Mouse (Mus musculus) thymus, adult 2 months (tissue): ENCODE measurements around the gene Gm20479. TPM values are rescaled to one million over a fixed set of nuclear protein-coding genes. Genes with fewer than 3 reads are reported as not detected.

Experiments
- DNase-seq: peaks from one replicate; pipeline ENCODE4 v3.0.0; 2021
- H3K27ac ChIP-seq: fragments of 200-500 bp; 2 replicates; pipeline ENCODE4 v1.5.1; 2012; ENCODE audit warnings: low read length, control low read depth; ENCODE audit not compliant: control insufficient read depth, insufficient read depth
- H3K27me3 ChIP-seq: fragments of 200-500 bp; 2 replicates; pipeline ENCODE4 v1.6.1; 2012; ENCODE audit warnings: mild to moderate bottlenecking, low read length, moderate library complexity, mixed read lengths; ENCODE audit not compliant: control insufficient read depth, insufficient read depth
- H3K36me3 ChIP-seq: fragments of 200-500 bp; 2 replicates; pipeline ENCODE4 v1.6.1; 2012; ENCODE audit warnings: mild to moderate bottlenecking, low read length, moderate library complexity; ENCODE audit not compliant: control insufficient read depth, insufficient read depth
- H3K4me1 ChIP-seq: fragments of 200-500 bp; replicated peaks from 2 replicates; pipeline ENCODE4 v1.6.1; 2012; ENCODE audit warnings: low read length; ENCODE audit not compliant: control insufficient read depth, insufficient read depth
- H3K4me3 ChIP-seq: fragments of 200-500 bp; 2 replicates; pipeline ENCODE4 v1.5.1; 2012; ENCODE audit warnings: mild to moderate bottlenecking, low read length, control low read depth, moderate library complexity; ENCODE audit not compliant: control insufficient read depth, insufficient read depth
- CTCF ChIP-seq: fragments of 200-500 bp; IDR thresholded peaks from 2 replicates; pipeline ENCODE4 v1.5.1; 2012; ENCODE audit warnings: mild to moderate bottlenecking, control low read depth, low read length, moderate library complexity, borderline replicate concordance; ENCODE audit not compliant: control insufficient read depth, poor library complexity, insufficient read depth; ENCODE audit errors: extremely low read depth
- POLR2A ChIP-seq: fragments of 200-500 bp; IDR thresholded peaks from 2 replicates; pipeline ENCODE4 v1.6.1; 2012; ENCODE audit warnings: mild to moderate bottlenecking, low read length, control low read depth, moderate library complexity; ENCODE audit not compliant: control insufficient read depth, poor library complexity, insufficient read depth; ENCODE audit errors: extremely low read depth
- WGBS: fragments of 180-500 bp; shearing (Covaris S2); methylation state at CpG from one replicate; pipeline ENCODE4 v1.1.7; 2018; 5-methylcytosine and 5-hydroxymethylcytosine counted together
- polyA plus RNA-seq: library from polyadenylated mRNA; depleted of rRNA; stranded (reverse); fragments of >200 nt; gene quantifications from 2 replicates; pipeline ENCODE4 v1.2.3, GENCODE M21; 2012

The Gm20479 gene
- polyA plus RNA-seq, 1 experiment, result not detected

- Histone ChIP-seq H3K27ac (no peak overlapping the region), H3K36me3 (no peaks in the 10 kb centered on the region), H3K4me1 (no peaks in the 10 kb centered on the region), H3K4me3 (no peak overlapping the region), H3K27me3 (no peaks in the 10 kb centered on the region)
- TF ChIP-seq POLR2A, result no peak
- no peak for TF ChIP-seq CTCF
- DNase-seq, result no peak
- WGBS, result 27% methylated on average over 1 of the region's 1 CpGs
Observed at GRCm38 (mm10) chr7:27383233-27383632, 26.0 kb upstream of the Gm20479 start.

GRCm38 (mm10) chr7:27381560-27381959 is 24.3 kb upstream of the Gm20479 start:
- Histone ChIP-seq H3K4me3 (no peak overlapping the region), H3K4me1 (no peaks in the 10 kb centered on the region), H3K36me3 (no peaks in the 10 kb centered on the region), H3K27ac (no peak overlapping the region), H3K27me3 (no peaks in the 10 kb centered on the region)
- WGBS, result 62% methylated on average over 4 of the region's 4 CpGs
- TF ChIP-seq POLR2A, result no peak
- DNase-seq, result no peak

- Histone ChIP-seq H3K4me3 (no peak overlapping the region), H3K27me3 (no peaks in the 10 kb centered on the region), H3K36me3 (no peaks in the 10 kb centered on the region), H3K27ac (no peak overlapping the region), H3K4me1 (no peaks in the 10 kb centered on the region)
- WGBS, result 50% methylated on average over 1 of the region's 1 CpGs
- TF ChIP-seq POLR2A (no peak), CTCF (no peak)
- no peak for DNase-seq
Observed at GRCm38 (mm10) chr7:27381009-27381408, 23.8 kb upstream of the Gm20479 start.

GRCm38 (mm10) chr7:27379836-27380235 is 22.6 kb upstream of the Gm20479 start:
- no peak for TF ChIP-seq CTCF
- no peak for TF ChIP-seq POLR2A

GRCm38 (mm10) chr7:27378431-27378830 is 21.2 kb upstream of the Gm20479 start:
- TF ChIP-seq POLR2A, result no peak
- Histone ChIP-seq H3K27ac (no peak overlapping the region), H3K4me1 (no peaks in the 10 kb centered on the region), H3K4me3 (no peak overlapping the region), H3K36me3 (no peaks in the 10 kb centered on the region), H3K27me3 (peaks cover 5% of the 10 kb centered on the region)
- no peak for DNase-seq
- WGBS, result 22% methylated on average over 4 of the region's 4 CpGs

More at GRCm38 (mm10) chr7:27379836-27380235, 22.6 kb upstream of the Gm20479 start:
- Histone ChIP-seq H3K4me3 (no peak overlapping the region), H3K27me3 (no peaks in the 10 kb centered on the region; the same call in 1 of the 2 replicates), H3K4me1 (no peaks in the 10 kb centered on the region), H3K36me3 (no peaks in the 10 kb centered on the region), H3K27ac (no peak overlapping the region)
- 90% methylated on average over 6 of the region's 6 CpGs for WGBS
- no peak for DNase-seq

GRCm38 (mm10) chr7:27375274-27375673 is 18.1 kb upstream of the Gm20479 start:
- H3K36me3 ChIP-seq, result no peaks in the 10 kb centered on the region
- TF ChIP-seq CTCF, result 0 out of 2 replicates have a peak, but pooled peaks have one; percentile 13
- TF ChIP-seq POLR2A, result no peak
- 3% methylated on average over 22 of the region's 22 CpGs for WGBS
- no peak overlapping the region for H3K27ac ChIP-seq
- no peak for DNase-seq
- peaks cover 12% of the 10 kb centered on the region for H3K27me3 ChIP-seq
- H3K4me1 ChIP-seq, result no peaks in the 10 kb centered on the region
- no peak overlapping the region for H3K4me3 ChIP-seq

GRCm38 (mm10) chr7:27371715-27372462 is 14.7 kb upstream of the Gm20479 start:
- Histone ChIP-seq H3K27me3 (peaks cover 18% of the 10 kb centered on the region), H3K36me3 (no peaks in the 10 kb centered on the region), H3K4me3 (no peak overlapping the region), H3K27ac (no peak overlapping the region), H3K4me1 (no peaks in the 10 kb centered on the region)
- TF ChIP-seq CTCF (no peak), POLR2A (no peak)
- no peak for DNase-seq
- WGBS, result 15% methylated on average over 44 of the region's 44 CpGs
